Mouse (Mus musculus) heart, adult 8-10 months (tissue): ENCODE measurements around the gene Setd3. TPM values are rescaled to one million over a fixed set of nuclear protein-coding genes. Genes with fewer than 3 reads are reported as not detected.
A peak's percentile ranks its signal among the peaks of the same experiment; 100 is the strongest.

Experiments used
- DNase-seq: peaks from one replicate; pipeline ENCODE4 v3.0.0; 2022; ENCODE audit warnings: low spot score
- total RNA-seq, 4 experiments: library from RNA; stranded (reverse); gene quantifications; 2 replicates each; pipeline ENCODE4 v1.2.4; 2022

Setd3 gene
- total RNA-seq, 4 experiments from 2014 or later, result 88.6 to 103 (median 93.1) TPM

- no peak for DNase-seq
These were observed 35.3 kb downstream of the Setd3 start for GRCm38 (mm10) chr12:108143624-108144498.

GRCm38 (mm10) chr12:108135610-108136208, 43.4 kb downstream of the Setd3 start:
- no peak for DNase-seq

- DNase-seq, result no peak
These were observed 45.9 kb downstream of the Setd3 start for GRCm38 (mm10) chr12:108133181-108133580.

- no peak for DNase-seq
These were observed 46.6 kb downstream of the Setd3 start for GRCm38 (mm10) chr12:108132450-108133070.

- peak; percentile 39 for DNase-seq
These were observed 57.8 kb downstream of the Setd3 start for GRCm38 (mm10) chr12:108121288-108121687.

- no peak for DNase-seq
These were observed 58.7 kb downstream of the Setd3 start for GRCm38 (mm10) chr12:108120434-108120833.

- no peak for DNase-seq
These were observed 59.2 kb downstream of the Setd3 start for GRCm38 (mm10) chr12:108119930-108120329.

GRCm38 (mm10) chr12:108118902-108119531, 60.1 kb downstream of the Setd3 start:
- no peak for DNase-seq

- no peak for DNase-seq
These were observed 60.6 kb downstream of the Setd3 start for GRCm38 (mm10) chr12:108118503-108118901.

GRCm38 (mm10) chr12:108111191-108111590, 67.9 kb downstream of the Setd3 start:
- no peak for DNase-seq

GRCm38 (mm10) chr12:108110674-108111073, 68.4 kb downstream of the Setd3 start:
- no peak for DNase-seq

GRCm38 (mm10) chr12:108109732-108110131, 69.4 kb downstream of the Setd3 start:
- DNase-seq, result no peak

- peak; percentile 21 for DNase-seq
These were observed 70.5 kb downstream of the Setd3 start for GRCm38 (mm10) chr12:108108591-108108990.

GRCm38 (mm10) chr12:108103292-108103691, 75.8 kb downstream of the Setd3 start:
- DNase-seq, result no peak

GRCm38 (mm10) chr12:108102119-108102518, 77.0 kb downstream of the Setd3 start:
- no peak for DNase-seq

GRCm38 (mm10) chr12:108100181-108100580, 78.9 kb downstream of the Setd3 start:
- DNase-seq, result no peak

GRCm38 (mm10) chr12:108098201-108098980, 80.7 kb downstream of the Setd3 start:
- DNase-seq, result no peak

- DNase-seq, result no peak
These were observed 81.5 kb downstream of the Setd3 start for GRCm38 (mm10) chr12:108097643-108098042.

- DNase-seq, result no peak
These were observed 90.9 kb downstream of the Setd3 start for GRCm38 (mm10) chr12:108088253-108088652.

- DNase-seq, result no peak
These were observed 91.6 kb downstream of the Setd3 start for GRCm38 (mm10) chr12:108087489-108087888.

- DNase-seq, result no peak
These were observed 100.9 kb downstream of the Setd3 start for GRCm38 (mm10) chr12:108078122-108078752.
